Mouse (Mus musculus) heart, adult 18-20 months (tissue): ENCODE results near the gene Olfr849. TPM values are rescaled to one million over a fixed set of nuclear protein-coding genes. Genes with fewer than 3 reads are reported as not detected.

Source experiments
- DNase-seq, 2 experiments: peaks; one replicate each; pipeline ENCODE4 v3.0.0; 2021 to 2022; ENCODE audit warnings: mixed read lengths in 1 of 2
- long read RNA-seq, 2 experiments: library from polyadenylated mRNA; stranded (forward); transcript quantifications; one replicate each; pipeline ENCODE4 v2.0.0; 2021
- total RNA-seq, 2 experiments: library from RNA; stranded (reverse); gene quantifications; 2 replicates each; pipeline ENCODE4 v1.2.3; 2021

The Olfr849 gene
- not detected for total RNA-seq
- long read RNA-seq, experiment 1, result 0 reads
- long read RNA-seq, experiment 2, result 0 reads

GRCm38 (mm10) chr9:19439966-19440365, at the start of gene Olfr849:
Olfr849 (plus strand) TSS chr9:19440266.
- no peak for DNase-seq

DNA sequence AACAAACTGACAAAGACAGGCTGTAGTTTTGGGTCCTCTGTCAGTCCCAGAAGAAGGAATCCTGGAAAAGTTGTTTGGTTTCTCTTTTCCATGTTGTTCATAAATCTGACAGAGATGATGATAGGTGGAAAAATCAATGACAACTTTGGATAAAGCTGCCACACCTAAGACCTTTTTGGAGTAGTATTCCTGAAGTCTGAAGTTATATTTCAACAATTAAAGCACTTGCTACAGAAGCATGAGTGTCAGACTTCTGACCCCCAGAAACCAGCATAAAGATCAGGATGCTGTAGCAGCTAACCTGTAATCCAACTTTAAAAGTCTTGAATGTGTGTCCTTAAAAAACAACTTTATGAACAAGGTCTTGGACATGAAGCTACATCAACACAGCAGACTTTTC, 38.1 kb downstream of the Olfr849 start, which contains the start of gene Olfr850:
Gene Olfr850, minus strand, starts transcription at position 101 of the 400 bp plus-strand sequence.
- no peak for DNase-seq

GRCm38 (mm10) chr9:19492995-19493394, 52.9 kb downstream of the Olfr849 start, which contains the start of gene Olfr851:
Olfr851 (plus strand) TSS chr9:19493295.
- DNase-seq, result no peak

Other genes with a start within 250 kb of the Olfr849 start
- gene Olfr843, start 188.3 kb upstream of the Olfr849 start, total RNA-seq, result not detected
- not detected for gene Olfr844, start 123.9 kb upstream of the Olfr849 start, total RNA-seq
- not detected for gene Olfr845, start 103.8 kb upstream of the Olfr849 start, total RNA-seq
- gene Olfr846, start 76.3 kb upstream of the Olfr849 start, total RNA-seq, result not detected
- not detected for gene Olfr847, start 61.6 kb upstream of the Olfr849 start, total RNA-seq
- not detected for gene Olfr850, start 38.0 kb downstream of the Olfr849 start, total RNA-seq
- gene Olfr851, start 53.0 kb downstream of the Olfr849 start, total RNA-seq, result not detected
- not detected for gene Olfr853, start 100.8 kb downstream of the Olfr849 start, total RNA-seq
- not detected for gene Olfr854, start 127.1 kb downstream of the Olfr849 start, total RNA-seq
- not detected for gene Olfr855, start 142.4 kb downstream of the Olfr849 start, total RNA-seq
- 10 to 100 TPM; 14.0 to 14.9 TPM for gene Zfp317, start 181.8 kb downstream of the Olfr849 start, total RNA-seq